ENCODE assay signal across 9 mouse cellular contexts in genomic region chr3:152757464-152758393, GRCm38 (mm10). TPM values are rescaled to one million over a fixed set of nuclear protein-coding genes. Genes with fewer than 3 reads are reported as not detected.
DNase-seq lines count a peak whose midpoint lies in the region; ATAC-seq and TF ChIP-seq lines count a peak whose summit lies in the region.
"Had no signal": no experiment of that assay in that cellular context is flagged by ENCODE, and none has a peak within 500 bp of the region (broad histone marks: within the 10 kb centered on the region; RNA-seq: fewer than 3 reads in every experiment).

No protein-coding gene starts in this region.

- H3K36me3 ChIP-seq in heart, embryonic 13.5 days = no peaks in the 10 kb centered on the region
- no peaks in the 10 kb centered on the region for H3K36me3 ChIP-seq in forebrain, embryonic 16.5 days (ENCODE audit: control insufficient read depth, insufficient read depth)
- no peaks in the 10 kb centered on the region for H3K36me3 ChIP-seq in liver, embryonic 13.5 days

- ATAC-seq in heart, embryonic 13.5 days (ENCODE audit: extremely low read depth, insufficient number of reproducible peaks, low FRiP score, low TSS enrichment) = 0 out of 2 replicates have a peak, but pooled peaks have one; percentile 61
- no peak; the same call in 1 of the 2 replicates for ATAC-seq in forebrain, embryonic 16.5 days
- ATAC-seq in liver, embryonic 13.5 days (ENCODE audit: low read depth) = peak; percentile 97

- no peak for TF ChIP-seq CTCF in bone marrow, adult 2 months (IDR thresholded peaks at IDR 0.05; ENCODE audit: control insufficient read depth, insufficient read depth, low read length)
- no peak for TF ChIP-seq CTCF in left cerebral cortex, adult 2 months (IDR thresholded peaks at IDR 0.05)
- TF ChIP-seq CTCF in gastrocnemius, adult 2 months (IDR thresholded peaks at IDR 0.05) = no peak

- H3K27me3 ChIP-seq in heart, embryonic 13.5 days (replicated peaks) = no peaks in the 10 kb centered on the region
- no peaks in the 10 kb centered on the region for H3K27me3 ChIP-seq in forebrain, embryonic 16.5 days (replicated peaks; ENCODE audit: control insufficient read depth, insufficient read depth, low read length)
- H3K27me3 ChIP-seq in liver, embryonic 13.5 days = no peaks in the 10 kb centered on the region

- H3K4me2 ChIP-seq in heart, embryonic 13.5 days = peak overlapping the region; percentile 4; the same call in 1 of the 2 replicates
- H3K4me2 ChIP-seq in forebrain, embryonic 16.5 days (ENCODE audit: low read length) = no peak overlapping the region
- H3K4me2 ChIP-seq in liver, embryonic 13.5 days = peak overlapping the region; percentile 52

- TF ChIP-seq POLR2A in bone marrow, adult 2 months (IDR thresholded peaks at IDR 0.05; ENCODE audit: borderline replicate concordance, control insufficient read depth, low read depth, low read length) = no peak

- H3K9me3 ChIP-seq in heart, embryonic 13.5 days = no peaks in the 10 kb centered on the region
- no peaks in the 10 kb centered on the region for H3K9me3 ChIP-seq in forebrain, embryonic 16.5 days (ENCODE audit: control insufficient read depth, low read length)
- no peaks in the 10 kb centered on the region for H3K9me3 ChIP-seq in liver, embryonic 13.5 days (replicated peaks)

- no peak overlapping the region for H3K4me3 ChIP-seq in heart, embryonic 13.5 days
- H3K4me3 ChIP-seq in bone marrow, adult 2 months (replicated peaks; ENCODE audit: control insufficient read depth, low read depth, low read length) = no peak overlapping the region
- H3K4me3 ChIP-seq in forebrain, embryonic 16.5 days (replicated peaks; ENCODE audit: low read length) = no peak overlapping the region
- H3K4me3 ChIP-seq in liver, embryonic 13.5 days (replicated peaks) = no peak overlapping the region
- no peak overlapping the region for H3K4me3 ChIP-seq in left cerebral cortex, adult 2 months
- H3K4me3 ChIP-seq in gastrocnemius, adult 2 months = no peak overlapping the region

- WGBS in heart, embryonic 13.5 days = 37% methylated on average over 12 of the region's 12 CpGs
- WGBS in bone marrow, adult 2 months = 78% methylated on average over 12 of the region's 12 CpGs
- WGBS in forebrain, embryonic 16.5 days = 74% methylated on average over 12 of the region's 12 CpGs
- 41% methylated on average over 12 of the region's 12 CpGs for WGBS in liver, embryonic 13.5 days (ENCODE audit: insufficient replicate concordance)

- peak overlapping the region; percentile 2; the same call in 1 of the 2 replicates for H3K9ac ChIP-seq in heart, embryonic 13.5 days
- H3K9ac ChIP-seq in forebrain, embryonic 16.5 days (replicated peaks; ENCODE audit: low read depth, low read length) = no peak overlapping the region
- peak overlapping the region; percentile 52 for H3K9ac ChIP-seq in liver, embryonic 13.5 days

- peak overlapping the region; percentile 40 for H3K27ac ChIP-seq in heart, embryonic 13.5 days (replicated peaks)
- peak overlapping the region; percentile 49 for H3K27ac ChIP-seq in bone marrow, adult 2 months (ENCODE audit: control insufficient read depth, insufficient read depth, low read depth, low read length, poor library complexity)
- peak overlapping the region; percentile 25; the same call in 1 of the 2 replicates for H3K27ac ChIP-seq in forebrain, embryonic 16.5 days (ENCODE audit: low read length)
- peak overlapping the region; percentile 89 for H3K27ac ChIP-seq in liver, embryonic 13.5 days
- no peak overlapping the region for H3K27ac ChIP-seq in left cerebral cortex, adult 2 months
- no peak overlapping the region for H3K27ac ChIP-seq in gastrocnemius, adult 2 months

- intact Hi-C loops in heart, postnatal 25 days (cut with DNase I) = loop anchor here (10.0 kb wide), 1 partner anchor 493 kb away; the partner anchor contains the start of gene Nexn
- intact Hi-C loops in left cerebral cortex, adult 2 months (cut with DNase I) = no loop called here
- intact Hi-C loops in gastrocnemius, adult 2 months (cut with DNase I) = no loop called here

- no peak for DNase-seq in heart, postnatal 25 days (ENCODE audit: low spot score)
- peak; percentile 81 for DNase-seq in liver, embryonic 13.5 days
- no peak for DNase-seq in left cerebral cortex, adult 2 months (ENCODE audit: extremely low spot score in 1 of 2, low spot score in 2 of 2)
- no peak for DNase-seq in gastrocnemius, adult 2 months
- DNase-seq in cerebellum, adult 11-12 months = no peak
- DNase-seq: adrenal gland, postnatal 25 days had no signal

- peaks cover 41% of the 10 kb centered on the region for H3K4me1 ChIP-seq in heart, embryonic 13.5 days
- peaks cover 1% of the 10 kb centered on the region; the same call in 1 of the 2 replicates for H3K4me1 ChIP-seq in bone marrow, adult 2 months (ENCODE audit: control insufficient read depth, insufficient read depth, low read length)
- H3K4me1 ChIP-seq in forebrain, embryonic 16.5 days (replicated peaks; ENCODE audit: control insufficient read depth, insufficient read depth, low read length) = peaks cover 31% of the 10 kb centered on the region
- H3K4me1 ChIP-seq in liver, embryonic 13.5 days (replicated peaks) = peaks cover 88% of the 10 kb centered on the region

RNA-seq across cellular contexts. Expression of gene Pigk, which starts 43.8 kb away (rescaled TPM):
- 37.1 and 37.6 TPM in 2 replicates for polyA plus RNA-seq in heart, embryonic 13.5 days (2015; fragmentation: Nextera tagmentation; extraction: Ambion mirVana)
- 10 to 100 TPM; 23.4 to 29.8 TPM for total RNA-seq in heart, postnatal 25 days (2021)
- polyA plus RNA-seq in bone marrow, adult 2 months (2011; ENCODE audit: insufficient read depth, insufficient read length, low replicate concordance, missing spikeins) = 8.2 and 17.7 TPM in 2 replicates
- polyA plus RNA-seq in forebrain, embryonic 16.5 days (2015; fragmentation: Nextera tagmentation; extraction: Ambion mirVana) = 29.6 and 30.1 TPM in 2 replicates
- 24.2 and 24.9 TPM in 2 replicates for polyA plus RNA-seq in liver, embryonic 13.5 days (2015; fragmentation: Nextera tagmentation; extraction: Ambion mirVana)
- total RNA-seq in left cerebral cortex, adult 2 months (2021) = 10 to 100 TPM; 49.8 to 51.9 TPM
- 10 to 100 TPM; 16.6 to 23.0 TPM for total RNA-seq in gastrocnemius, adult 2 months (2021)

Comparison
In these comparisons a context has a peak if more than half of its experiments do, and no peak if none do; other contexts are left out.
1. H3K27ac ChIP-seq: peak in heart, embryonic 13.5 days (single experiment), bone marrow, adult 2 months (single experiment), forebrain, embryonic 16.5 days (single experiment) and liver, embryonic 13.5 days (single experiment); none in left cerebral cortex, adult 2 months (single experiment) and gastrocnemius, adult 2 months (single experiment).